Mouse (Mus musculus): ENCODE measurements around the gene Dennd1a.

- TF ChIP-seq EP300 (IDR thresholded peaks at IDR 0.05; ENCODE audit: insufficient read depth, low read depth, low read length) (no peak), CTCF (IDR thresholded peaks at IDR 0.05) (no peak)
Measured at GRCm38 (mm10) chr2:37842151-37842569, 445.0 kb downstream of the Dennd1a start.

Measured in heart, adult 2 months (tissue).